Mouse (Mus musculus): ENCODE measurements around the gene Mgmt.
A peak's percentile ranks its signal among the peaks of the same experiment; 100 is the strongest.

Mgmt gene

DNA sequence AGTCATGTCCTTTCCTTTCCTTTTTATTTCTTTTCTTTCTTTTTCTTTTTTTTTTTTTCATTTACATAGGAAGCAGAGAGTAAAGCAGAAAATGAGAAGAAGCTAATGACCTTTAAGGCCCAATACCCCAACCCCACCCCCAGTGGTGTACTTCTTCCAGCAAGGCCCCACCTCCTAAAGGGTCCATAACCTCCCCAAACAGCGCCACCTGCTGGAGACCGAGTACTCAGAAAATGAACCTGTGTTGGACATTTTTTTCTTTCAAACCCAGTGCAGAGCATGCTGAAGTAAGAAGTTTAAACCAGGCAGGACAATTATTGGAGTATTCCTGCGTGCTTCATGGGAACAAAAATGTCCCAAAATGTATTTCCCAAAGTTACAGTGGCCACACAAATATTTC is 166.1 kb downstream of the Mgmt start:
- no peak for DNase-seq (ENCODE audit: low read depth, low spot score)

DNA sequence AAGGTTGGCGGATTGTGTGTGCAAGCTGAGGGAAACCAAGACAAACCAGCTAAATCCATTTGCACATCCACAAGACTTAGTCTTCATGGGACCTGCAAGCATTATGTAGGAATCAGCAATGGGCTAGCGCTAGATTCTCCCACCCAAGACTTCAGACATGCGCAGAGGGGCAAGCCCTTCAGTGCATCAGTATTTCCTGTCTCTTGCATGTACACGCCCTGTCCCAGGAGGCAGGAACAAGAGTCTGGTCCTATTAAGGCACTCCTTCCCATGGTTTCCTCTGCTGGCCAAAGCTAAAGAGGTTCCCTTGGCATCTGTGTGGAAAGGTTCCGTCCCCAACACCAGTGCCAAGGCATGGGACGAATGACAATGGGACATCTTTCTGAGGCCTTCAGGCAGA is 166.7 kb downstream of the Mgmt start:
- DNase-seq (ENCODE audit: low read depth, low spot score) = no peak

DNA sequence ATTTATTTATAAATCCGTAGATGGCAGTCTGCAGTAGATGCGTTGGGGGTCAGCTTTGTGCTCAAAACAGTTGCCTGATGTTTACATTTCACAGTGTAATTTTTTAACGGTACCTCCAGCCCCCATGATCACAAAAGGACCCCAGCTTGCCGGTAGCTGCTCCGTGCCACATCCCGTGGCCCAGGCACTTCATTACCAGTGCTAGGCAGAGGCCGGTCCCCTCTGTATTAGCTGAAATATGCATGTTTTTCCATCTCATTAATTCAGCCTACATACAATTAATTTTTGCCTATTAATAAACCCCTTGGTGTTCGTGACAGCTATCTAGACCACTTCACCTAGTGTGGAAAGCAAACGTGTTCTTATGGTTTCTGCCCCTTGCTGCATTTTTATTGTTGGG is 169.8 kb downstream of the Mgmt start:
- DNase-seq (ENCODE audit: low read depth, low spot score) = no peak

DNA sequence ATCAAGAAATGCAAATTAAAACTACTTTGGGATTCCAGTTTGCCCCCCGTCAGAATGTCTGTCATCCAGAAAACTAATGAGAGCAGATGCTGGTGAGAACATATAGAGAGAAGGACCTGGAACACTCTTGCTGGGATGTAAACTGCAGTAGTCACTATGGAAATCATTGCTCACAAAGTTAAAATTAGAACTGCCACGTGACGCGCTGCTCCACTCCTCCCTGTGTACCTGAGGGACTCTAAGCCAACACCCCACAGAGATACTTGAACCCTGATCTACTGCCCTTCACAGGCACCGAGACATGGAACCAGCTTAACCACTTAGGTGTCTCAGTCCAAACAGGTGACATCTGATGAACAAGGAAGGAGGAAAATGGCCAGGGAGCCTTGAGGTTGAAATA is 171.0 kb downstream of the Mgmt start:
- no peak for DNase-seq (ENCODE audit: low read depth, low spot score)

DNA sequence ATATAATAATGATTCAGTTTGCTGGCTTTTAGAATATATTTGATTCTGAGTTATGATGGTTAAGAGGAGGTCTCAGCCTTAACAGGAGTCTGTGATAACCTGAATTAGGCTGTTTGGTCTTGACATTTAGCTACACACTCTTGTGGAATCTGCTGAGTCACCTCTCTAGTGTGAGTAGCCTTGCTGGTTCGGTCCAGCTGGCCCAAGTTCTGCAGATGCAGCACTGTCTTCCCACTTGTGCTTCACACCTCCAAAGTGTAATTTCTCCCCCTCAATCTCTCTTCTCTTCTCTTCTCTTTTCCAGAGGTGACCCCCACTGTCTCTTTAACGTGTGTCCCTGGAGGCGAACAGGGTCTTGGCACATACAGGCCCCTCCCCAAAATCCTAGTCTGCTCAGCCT is 171.8 kb downstream of the Mgmt start:
- DNase-seq (ENCODE audit: low read depth, low spot score) = no peak

DNA sequence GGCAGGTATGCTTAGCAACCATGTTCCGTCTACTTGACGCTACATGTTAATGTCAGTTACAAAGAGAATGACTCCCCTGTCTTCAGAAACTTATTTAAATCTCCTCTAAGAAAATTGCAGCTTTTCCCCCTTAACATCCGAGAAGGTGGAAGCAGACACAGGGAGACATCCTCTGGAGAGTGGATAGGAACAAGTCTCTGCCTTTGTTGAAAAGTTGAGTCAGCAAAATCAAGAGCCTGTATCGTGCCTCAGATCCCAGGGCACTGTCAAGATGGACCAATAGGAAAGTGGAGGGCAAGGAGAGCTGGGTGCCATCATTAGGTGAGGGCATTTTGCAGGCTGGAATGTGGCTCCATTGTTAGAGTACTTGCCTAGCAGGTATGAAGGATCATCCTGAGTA is 172.6 kb downstream of the Mgmt start:
- DNase-seq (ENCODE audit: low read depth, low spot score) = no peak

DNA sequence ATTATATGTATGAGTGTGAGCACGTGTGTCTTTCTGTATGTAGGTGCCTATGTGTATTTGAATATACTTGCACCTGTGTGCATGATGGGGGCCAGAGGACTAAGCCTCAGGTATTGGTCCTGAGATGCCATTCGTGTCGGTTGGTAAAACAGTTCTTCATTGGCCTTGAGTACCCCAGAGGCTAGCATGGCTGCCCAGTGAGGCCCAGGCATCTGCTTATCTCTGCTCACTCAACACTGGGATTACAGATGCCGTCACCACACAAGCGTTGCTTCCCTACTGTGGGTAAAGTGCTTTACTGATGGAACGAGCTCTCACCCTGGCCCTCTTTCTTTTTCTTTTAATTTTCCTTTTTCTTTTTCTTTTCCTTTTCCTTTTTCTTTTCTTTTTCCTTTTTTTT is 173.3 kb downstream of the Mgmt start:
- no peak for DNase-seq (ENCODE audit: low read depth, low spot score)

DNA sequence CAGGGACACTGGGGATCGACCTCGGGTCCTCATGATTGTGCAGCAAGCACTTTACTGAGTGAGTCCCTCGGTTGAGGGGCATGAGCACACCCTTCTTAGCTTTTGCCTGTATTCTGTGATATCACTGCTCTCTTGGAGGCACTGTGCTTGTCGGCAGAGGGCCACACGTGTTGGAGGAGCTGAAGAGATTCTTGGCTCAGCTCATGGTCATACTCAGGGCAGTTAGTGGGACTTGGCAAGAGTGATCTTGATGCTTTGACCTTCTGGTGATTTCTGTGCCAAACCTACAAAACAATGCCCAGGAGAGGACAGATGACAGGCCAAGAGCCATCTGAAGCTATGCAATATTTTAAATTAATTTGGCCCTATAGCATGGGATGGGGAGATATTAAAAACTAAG is 174.4 kb downstream of the Mgmt start:
- peak; percentile 39 for DNase-seq (ENCODE audit: low read depth, low spot score)

DNA sequence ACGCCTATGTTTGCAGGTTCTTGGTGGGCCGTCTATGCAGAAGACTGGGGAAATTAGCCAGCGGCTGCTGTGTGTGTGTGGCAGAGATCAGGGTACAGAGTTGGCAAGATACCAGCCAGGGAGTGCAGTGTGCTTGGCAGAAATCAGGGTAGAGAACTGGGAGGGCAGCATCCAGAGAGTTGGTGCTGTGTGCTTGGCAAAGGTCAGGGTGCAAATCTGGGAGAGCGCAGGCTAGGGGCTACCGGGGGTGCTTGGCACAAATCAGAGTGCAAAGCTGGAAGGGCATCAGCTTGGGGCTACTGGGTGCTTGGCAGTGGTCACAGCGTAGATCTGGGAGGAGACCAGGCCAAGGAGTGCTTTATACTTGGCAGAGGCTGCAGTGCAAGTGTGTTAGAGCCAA is 175.4 kb downstream of the Mgmt start:
- peak; percentile 39 for DNase-seq (ENCODE audit: low read depth, low spot score)

DNA sequence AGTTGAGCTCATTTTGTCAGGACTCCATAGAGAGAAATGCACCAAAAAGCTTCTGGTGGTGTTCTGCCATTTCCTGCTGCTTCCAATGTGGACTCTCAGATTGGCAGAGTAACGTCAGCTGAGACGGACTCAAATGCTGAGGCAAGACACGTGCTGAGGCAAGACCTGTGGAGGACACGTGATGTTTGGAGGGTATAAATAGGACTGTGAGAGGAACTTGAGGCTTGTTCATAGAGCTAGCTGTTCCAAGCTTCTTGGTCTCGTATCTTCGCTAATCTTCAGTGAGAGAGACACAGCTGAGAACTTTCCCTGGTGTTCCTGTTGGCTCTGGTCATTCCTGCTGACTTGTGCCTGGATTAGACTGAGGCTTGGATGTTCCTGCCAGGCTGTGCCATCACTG is 176.9 kb downstream of the Mgmt start:
- no peak for DNase-seq (ENCODE audit: low read depth, low spot score)

DNA sequence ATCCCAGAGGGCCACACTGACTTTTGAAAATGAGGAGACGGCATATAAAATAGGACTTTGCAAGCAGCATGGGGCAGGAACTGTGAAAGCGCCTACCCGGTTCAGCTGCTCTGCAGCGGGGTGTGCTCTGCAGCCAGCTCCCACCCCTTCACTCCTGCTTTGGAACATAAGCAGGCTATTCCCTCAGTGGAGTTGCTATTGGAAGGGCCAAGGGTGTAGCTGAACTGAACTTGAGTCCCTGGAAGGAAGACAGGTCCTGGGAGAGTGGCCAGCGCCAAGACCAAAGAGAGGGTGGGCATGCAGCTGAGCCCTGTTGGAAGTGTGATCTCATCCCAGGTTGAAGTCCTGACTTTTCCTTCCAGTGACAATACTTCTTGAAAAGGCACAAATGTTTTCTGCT is 179.5 kb downstream of the Mgmt start:
- DNase-seq (ENCODE audit: low read depth, low spot score) = peak; percentile 77

DNA sequence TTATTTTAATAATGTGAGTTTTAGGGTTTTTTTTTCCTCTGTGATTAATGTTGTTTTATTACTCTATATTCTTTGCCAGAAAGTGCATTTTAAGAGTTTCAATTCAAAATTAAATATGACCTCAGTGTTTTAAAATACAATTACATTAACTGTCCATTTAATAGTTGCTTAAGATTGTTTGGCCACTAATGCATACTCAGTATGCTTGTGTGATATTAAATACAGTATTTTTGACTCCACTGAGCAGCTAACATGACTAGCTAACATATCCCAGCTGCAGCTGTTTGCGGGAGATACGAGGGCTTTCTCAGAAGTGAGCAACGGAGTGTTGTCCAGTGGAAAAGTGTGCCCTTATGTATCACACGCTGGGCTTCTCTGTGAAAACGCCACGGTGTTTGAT is 179.9 kb downstream of the Mgmt start:
- DNase-seq (ENCODE audit: low read depth, low spot score) = no peak

DNA sequence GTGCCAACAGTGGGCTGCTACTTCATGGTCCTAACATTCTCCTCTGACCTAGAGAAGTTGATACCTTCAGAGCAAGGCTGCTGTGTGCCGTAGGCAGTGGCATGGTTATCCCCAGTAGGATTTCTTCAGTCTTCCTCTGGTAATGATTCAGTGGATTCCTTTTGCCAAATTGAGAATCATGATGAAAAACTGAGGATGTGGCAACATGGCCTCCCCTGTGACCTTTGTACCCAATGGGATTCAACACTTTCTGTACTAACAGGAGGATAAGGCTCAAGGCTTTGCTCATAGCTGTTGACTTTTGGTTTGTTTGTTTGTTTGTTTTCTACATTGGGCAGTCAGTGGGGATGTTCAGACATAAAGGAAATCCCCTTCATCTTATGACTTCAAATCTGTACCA is 180.9 kb downstream of the Mgmt start:
- no peak for DNase-seq (ENCODE audit: low read depth, low spot score)

DNA sequence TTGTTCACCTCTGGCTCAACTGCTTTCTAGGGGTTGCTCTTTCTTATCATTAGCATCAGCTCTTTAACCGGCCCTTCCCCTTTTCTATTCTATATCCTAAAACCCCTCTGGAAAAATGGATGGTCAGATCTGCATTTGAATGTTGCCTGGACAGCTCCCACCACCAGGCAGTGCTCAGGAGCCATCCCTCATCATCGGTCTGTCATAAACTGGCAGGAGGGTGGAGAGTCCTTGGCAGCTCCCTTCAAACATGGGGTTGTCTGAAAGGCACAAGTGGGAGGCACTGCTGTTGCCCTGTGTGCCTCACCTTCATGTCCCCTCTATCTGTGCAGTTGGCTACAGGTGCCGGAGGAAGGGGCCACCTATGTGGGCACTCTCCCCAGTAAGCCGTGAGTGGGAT is 185.8 kb downstream of the Mgmt start:
- DNase-seq (ENCODE audit: low read depth, low spot score) = no peak

DNA sequence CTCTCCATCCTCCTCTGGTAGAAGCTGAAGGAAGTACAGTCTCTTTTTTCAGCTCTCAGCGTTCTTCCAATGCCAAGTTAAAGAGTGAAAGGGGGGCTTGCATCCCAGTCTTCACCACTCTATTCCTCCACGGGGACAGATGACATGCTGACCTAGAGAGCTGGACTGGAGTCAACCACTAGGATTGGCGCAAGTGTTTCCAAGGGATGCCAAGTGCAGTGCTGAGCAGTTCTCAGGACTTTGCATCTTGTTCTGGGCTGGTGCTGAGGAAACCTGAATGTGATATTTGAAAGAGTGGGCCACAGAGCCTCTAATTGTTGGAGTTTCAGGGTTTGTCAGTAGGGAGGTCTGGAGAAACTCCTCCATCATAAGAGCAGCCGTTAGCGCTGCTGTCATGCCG is 187.8 kb downstream of the Mgmt start:
- DNase-seq (ENCODE audit: low read depth, low spot score) = no peak

DNA sequence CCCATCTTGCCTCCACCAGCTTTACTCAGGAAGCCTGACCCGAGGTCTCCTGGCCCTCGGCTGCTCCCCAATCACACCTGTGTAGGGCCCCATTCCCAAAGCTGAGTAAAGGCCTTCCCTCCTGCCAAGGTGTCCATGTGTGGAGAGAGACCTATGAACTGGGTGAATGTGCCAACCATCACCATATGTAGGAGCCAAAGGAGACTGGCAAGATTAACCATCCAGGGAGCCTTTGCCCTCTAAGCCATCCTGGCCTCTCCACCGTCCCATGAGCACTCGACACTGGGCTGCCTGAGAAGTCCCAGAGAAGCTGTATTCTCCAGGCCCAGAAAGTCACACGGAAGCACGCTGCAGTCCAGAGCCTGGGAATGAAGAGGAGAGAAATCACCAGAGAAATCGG is 190.2 kb downstream of the Mgmt start:
- no peak for DNase-seq (ENCODE audit: low read depth, low spot score)

DNA sequence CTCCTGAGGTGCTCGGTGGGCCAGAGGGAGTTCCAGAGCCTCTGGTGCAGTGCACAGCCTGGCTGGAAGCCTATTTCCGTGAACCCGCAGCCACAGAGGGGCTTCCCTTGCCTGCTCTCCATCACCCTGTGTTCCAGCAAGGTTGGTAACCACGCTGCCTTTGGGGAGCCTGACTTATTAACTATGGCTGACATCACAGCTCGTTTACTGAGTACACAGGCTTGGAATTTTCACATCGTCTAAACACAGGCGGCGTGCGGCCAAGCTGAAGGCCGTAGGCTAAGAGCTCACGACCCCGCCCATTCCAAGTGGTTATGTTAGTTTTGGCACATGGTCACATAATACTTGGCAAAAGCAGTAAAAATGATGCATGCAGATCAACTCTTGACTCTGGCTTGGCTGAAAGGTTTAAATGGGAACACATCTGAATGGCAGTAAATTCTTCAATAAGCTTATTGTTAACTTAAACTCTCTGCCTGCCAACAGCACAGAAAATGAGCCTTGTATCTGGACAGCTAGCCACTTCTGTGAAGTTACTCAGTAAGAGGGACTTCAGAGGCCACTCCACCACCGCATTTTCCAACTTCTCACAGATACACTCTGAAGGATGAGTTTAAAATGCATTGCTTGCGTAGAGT is 191.7 kb downstream of the Mgmt start:
- peak; percentile 81 for DNase-seq (ENCODE audit: low read depth, low spot score)

DNA sequence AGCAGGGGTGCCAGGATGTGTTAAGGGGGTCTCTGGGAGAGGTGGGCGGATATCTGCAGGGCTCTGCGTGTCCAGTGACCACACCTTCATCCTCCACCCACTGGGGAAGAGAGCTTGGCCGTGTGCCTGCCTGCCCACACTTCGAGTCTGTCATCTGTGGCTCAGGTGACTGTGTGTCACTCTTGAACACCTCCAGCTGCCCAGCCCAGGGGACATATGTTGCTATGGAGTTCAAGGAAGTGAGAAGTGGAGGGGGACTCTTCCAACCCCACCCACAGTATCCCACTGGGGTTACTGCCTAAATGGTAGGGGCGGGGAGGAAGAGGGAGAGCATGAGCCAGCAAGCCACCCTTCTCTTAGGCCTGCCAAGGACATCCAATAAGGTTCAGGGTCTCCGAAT is 192.7 kb downstream of the Mgmt start:
- DNase-seq (ENCODE audit: low read depth, low spot score) = no peak

DNA sequence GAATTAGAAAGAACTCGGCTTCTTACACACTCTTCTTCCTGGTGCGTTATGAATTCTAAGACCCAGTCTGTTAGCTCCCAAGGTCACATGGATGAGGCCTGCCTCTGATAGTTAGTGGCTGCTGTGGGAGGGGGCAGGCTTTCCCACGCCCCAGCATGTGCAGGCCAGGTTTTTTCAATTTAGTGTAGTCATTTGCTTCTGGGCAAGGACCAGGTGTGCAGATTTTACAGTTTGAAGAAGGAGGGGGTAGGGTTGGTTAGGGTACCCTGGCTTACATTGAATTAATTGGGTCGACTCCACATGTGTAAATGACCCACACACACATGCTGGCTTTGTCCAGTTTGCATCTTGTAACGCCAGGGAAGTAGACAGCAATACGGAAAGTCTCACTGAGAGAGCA is 193.7 kb downstream of the Mgmt start:
- no peak for DNase-seq (ENCODE audit: low read depth, low spot score)

DNA sequence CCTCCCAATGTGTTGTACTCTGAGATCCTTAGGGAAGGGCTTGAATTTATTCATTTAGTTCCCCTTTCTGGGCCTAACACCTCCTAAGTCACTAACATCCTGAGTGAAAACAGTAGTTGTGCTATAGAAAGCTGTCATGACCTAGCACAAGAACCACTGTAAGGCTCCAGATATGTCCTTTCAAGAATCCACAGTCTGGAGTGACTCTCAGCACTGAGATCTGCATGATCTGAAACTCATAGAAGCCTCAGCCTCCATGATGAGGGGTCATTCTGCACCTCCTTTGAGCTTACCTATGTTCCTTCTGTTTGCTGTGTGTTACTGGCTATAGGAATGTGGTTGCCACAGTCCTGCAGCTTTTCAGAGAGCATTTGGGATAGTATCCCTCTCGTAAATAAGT is 200.1 kb downstream of the Mgmt start:
- no peak for DNase-seq (ENCODE audit: low read depth, low spot score)

DNA sequence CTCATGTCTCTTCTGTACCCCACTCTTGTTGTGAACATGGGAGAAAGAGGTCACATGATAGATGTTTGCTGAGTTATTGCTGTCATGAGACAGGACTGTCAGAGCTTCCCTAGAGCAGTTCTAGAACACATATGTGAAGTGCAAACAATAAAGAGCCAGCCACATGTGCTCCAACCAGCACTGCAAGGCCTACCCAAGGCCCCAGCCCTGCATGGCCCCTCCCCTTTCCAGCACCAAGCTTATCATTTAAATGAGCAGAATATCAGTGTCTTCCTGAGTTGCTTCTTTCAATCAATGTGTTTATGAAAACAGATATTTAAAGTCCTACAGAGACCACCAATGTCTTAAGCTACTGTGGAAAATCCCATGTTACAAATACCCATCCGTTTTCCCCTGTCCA is 201.3 kb downstream of the Mgmt start:
- no peak for DNase-seq (ENCODE audit: low read depth, low spot score)

DNA sequence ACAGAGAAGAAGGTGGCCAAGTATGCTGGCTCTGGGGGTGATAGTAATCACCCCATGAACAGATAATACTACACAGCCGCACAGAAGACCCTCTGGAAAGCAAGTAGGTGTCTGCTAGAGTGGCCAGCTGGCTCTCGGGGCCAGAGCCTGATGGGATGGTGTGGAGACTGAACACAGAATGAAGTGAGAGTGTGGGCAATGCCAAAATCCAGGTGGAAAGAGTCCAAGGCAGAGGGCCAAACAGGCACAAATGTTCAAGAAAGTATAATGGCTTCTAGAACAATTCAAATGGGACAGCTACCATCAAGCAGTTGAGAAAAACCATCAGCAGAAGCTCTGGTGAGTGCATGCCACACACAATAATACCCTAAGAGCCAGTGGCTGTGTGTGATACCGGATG is 205.4 kb downstream of the Mgmt start:
- no peak for DNase-seq (ENCODE audit: low read depth, low spot score)

DNA sequence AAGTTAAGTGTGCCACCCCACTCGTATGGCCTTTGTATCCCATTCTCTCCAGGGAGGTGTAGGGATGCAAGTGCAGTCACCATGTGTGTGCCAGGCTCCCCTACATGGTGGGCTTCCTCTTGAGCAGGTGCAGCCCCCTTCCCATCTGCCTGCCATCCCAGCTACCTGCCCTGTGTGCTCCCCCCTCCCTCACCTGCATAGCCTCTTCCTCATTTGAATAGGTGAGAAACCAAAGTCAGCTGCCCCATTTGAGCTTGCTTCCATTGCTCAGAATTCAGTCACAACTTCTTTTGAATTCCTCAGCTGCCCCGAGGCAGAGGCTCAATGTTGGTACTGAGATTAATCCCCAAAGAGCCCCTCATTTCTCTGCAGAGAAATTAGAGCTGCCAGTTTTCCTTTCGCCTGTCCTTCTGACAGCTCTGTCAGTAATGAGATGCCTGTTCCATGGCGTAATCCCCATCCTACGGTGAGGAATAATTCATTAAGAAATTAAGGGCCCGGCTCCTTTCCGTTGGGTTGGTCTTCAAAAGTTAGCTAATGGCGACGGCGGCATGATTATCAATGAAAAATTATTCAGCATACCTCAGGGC is 208.3 kb downstream of the Mgmt start:
- no peak for DNase-seq (ENCODE audit: low read depth, low spot score)

DNA sequence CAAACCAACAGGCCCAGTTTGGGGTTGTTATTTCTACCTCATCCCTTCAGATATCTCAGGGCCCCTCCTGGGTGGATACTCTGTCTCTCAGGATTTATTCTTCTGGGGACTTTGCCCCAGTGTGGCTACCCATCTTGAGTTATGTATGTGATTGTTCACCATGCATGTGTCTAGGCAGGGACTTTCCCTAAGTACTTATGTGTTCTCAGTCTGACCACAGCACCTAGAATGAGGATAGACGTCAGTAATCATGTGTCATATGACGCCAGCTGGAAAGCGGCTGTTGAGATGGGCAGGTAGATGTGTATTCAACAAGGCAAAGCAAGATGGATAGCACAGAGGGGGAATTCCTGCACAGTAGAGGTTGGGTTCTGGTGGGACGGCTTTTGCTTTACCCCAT is 217.7 kb downstream of the Mgmt start:
- DNase-seq (ENCODE audit: low read depth, low spot score) = no peak

Data from skeletal muscle tissue, adult 2 months (tissue).